Mouse (Mus musculus): ENCODE data around the gene Gm13289. TPM values are rescaled to one million over a fixed set of nuclear protein-coding genes. Genes with fewer than 3 reads are reported as not detected.
"Not testable (repeated sequence)": the region's sequence is repeated elsewhere in the genome, so short reads cannot be mapped to it uniquely, and the experiment has no call there.

Gm13289 gene
- polyA plus RNA-seq, 1 experiment from 2014 or later: not detected

DNA sequence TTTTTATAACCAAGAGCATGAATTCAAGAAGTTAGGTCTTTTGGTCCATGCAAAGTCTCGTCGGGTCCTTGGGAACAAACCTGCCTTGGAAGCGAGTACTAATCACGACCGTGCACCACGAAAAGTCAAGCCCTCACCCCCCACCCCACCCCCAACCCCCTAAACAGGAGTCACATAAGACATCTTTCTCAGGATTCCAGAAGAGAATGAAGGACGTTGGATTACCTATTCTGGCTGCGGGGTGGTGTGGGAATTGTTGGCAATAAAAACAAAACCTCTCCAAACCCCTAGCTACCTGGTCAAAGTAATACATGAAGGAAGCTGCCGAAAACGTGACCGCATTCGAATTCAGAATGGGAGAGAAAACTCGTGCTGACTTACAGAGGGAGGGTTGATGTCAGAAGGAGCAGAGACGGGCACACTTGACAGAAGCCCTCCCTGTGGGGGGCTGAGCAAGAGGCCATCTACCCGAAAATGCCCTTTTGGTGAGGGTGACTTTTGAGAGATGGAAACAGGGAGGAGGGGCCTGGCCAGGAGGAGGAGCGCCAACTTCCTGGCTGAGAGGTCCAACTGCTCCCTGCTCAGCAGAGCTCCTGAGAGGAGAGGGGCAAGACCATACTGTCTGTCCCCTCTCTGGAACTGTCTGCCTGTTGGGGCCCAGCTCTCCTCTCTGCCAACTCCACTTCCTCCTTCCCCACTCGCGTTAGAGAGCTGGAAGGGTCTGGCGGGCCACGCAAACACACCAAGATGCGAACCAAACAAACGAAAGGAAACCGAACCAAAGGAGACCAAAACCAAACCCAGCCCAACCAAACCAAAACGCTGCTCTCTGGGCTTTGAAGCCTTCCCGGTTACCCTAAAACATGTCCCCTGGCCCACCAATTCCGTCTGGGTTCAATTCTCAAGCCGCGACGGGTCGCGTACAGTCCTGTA, 19.9 kb upstream of the Gm13289 start:
- 11% methylated on average over 28 of the region's 31 CpGs for WGBS
- H3K9me3 ChIP-seq (ENCODE audit: control insufficient read depth, low read length); H3K27me3 ChIP-seq (replicated peaks; ENCODE audit: control insufficient read depth, insufficient read depth, low read length): not testable (repeated sequence)

DNA sequence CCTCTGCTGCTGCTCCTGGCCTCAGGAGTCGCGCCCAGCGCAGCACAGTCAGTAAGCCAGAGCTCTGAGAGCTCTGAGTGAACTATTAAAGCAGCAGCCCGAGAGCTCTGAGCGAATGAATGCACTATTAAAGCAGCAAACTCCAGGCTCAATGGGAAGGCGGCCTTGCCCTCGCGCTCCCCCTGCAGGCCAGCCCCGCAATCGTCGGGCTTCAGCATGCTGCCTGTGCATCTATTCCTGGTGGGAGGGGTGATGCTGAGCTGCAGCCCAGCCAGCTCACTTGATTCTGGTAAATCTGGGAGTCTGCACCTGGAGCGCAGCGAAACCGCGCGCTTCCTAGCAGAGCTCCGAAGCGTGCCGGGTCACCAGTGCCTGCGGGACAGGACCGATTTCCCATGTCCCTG, 19.1 kb upstream of the Gm13289 start:
- peak; percentile 100 for ATAC-seq (ENCODE audit: low read depth)
- H3K4me1 ChIP-seq (ENCODE audit: control insufficient read depth, insufficient read depth, low read length); H3K9me3 ChIP-seq (ENCODE audit: control insufficient read depth, low read length); H3K36me3 ChIP-seq (ENCODE audit: control insufficient read depth, insufficient read depth, low read length); H3K27me3 ChIP-seq (replicated peaks; ENCODE audit: control insufficient read depth, insufficient read depth, low read length): not testable (repeated sequence)
- 0% methylated on average over 8 of the region's 21 CpGs for WGBS
- peak overlapping the region; percentile 49 for H3K4me3 ChIP-seq (ENCODE audit: low read depth, low read length)
- peak; percentile 97 for DNase-seq (ENCODE audit: low spot score)
- peak overlapping the region; percentile 75 for H3K9ac ChIP-seq (ENCODE audit: low read depth, low read length)
- H3K4me2 ChIP-seq (ENCODE audit: low read depth, low read length): peak overlapping the region; percentile 68
- peak overlapping the region; percentile 93 for H3K27ac ChIP-seq (replicated peaks; ENCODE audit: low read depth, low read length)

More for the DNA sequence above, 19.9 kb upstream of the Gm13289 start:
- Histone ChIP-seq H3K4me3 (ENCODE audit: low read depth, low read length) (peak overlapping the region; percentile 49), H3K27ac (replicated peaks; ENCODE audit: low read depth, low read length) (peak overlapping the region; percentile 93), H3K4me2 (ENCODE audit: low read depth, low read length) (peak overlapping the region; percentile 68), H3K9ac (ENCODE audit: low read depth, low read length) (peak overlapping the region; percentile 75)
- H3K4me1 ChIP-seq (ENCODE audit: control insufficient read depth, insufficient read depth, low read length); H3K36me3 ChIP-seq (ENCODE audit: control insufficient read depth, insufficient read depth, low read length); ATAC-seq (ENCODE audit: low read depth): not testable (repeated sequence)
- peak; percentile 14 for DNase-seq (ENCODE audit: low spot score)

DNA sequence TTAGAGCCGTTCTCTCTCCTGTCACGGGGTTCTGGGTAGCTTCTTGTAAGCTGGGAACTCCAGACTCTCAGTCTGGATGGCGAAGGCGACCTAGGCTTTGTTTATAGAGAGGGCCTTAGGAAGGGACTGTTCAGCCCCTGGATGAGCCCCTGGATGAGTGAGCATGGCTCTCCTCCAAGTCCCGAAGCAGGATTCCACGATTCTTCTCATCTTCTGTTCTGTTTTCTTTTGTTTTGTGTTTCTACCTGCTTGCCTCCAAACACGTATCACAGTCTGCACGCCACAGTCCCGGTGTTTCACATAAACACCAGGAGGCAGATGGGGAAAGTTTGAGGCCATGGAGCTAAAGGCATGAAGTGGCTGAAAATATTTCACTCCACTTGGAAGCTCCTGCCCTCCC, 18.0 kb upstream of the Gm13289 start:
- H3K4me1 ChIP-seq (ENCODE audit: control insufficient read depth, insufficient read depth, low read length); H3K9me3 ChIP-seq (ENCODE audit: control insufficient read depth, low read length); H3K4me3 ChIP-seq (ENCODE audit: low read depth, low read length); H3K4me2 ChIP-seq (ENCODE audit: low read depth, low read length); H3K9ac ChIP-seq (ENCODE audit: low read depth, low read length); H3K36me3 ChIP-seq (ENCODE audit: control insufficient read depth, insufficient read depth, low read length); ATAC-seq (ENCODE audit: low read depth); H3K27ac ChIP-seq (replicated peaks; ENCODE audit: low read depth, low read length); H3K27me3 ChIP-seq (replicated peaks; ENCODE audit: control insufficient read depth, insufficient read depth, low read length); DNase-seq (ENCODE audit: low spot score): not testable (repeated sequence)
- 89% methylated on average over 7 of the region's 9 CpGs for WGBS

DNA sequence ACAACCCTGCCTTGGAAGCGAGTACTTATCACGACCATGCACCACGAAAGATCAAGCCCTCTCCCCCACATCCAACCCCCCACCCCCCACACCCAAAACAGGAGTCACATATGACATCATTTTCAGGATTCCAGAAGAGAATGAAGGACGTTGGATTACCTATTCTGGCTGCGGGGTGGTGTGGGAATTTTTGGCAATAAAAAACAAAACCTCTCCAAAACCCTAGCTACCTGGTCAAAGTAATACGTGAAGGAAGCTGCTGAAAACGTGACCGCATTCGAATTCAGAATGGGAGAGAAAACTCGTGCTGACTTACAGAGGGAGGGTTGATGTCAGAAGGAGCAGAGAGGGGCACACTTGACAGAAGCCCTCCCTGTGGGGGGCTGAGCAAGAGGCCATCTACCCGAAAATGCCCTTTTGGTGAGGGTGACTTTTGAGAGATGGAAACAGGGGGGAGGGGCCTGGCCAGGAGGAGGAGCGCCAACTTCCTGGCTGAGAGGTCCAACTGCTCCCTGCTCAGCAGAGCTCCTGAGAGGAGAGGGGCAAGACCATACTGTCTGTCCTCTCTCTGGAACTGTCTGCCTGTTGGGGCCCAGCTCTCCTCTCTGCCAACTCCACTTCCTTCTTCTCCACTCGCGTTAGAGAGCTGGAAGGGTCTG, 17.0 kb upstream of the Gm13289 start, which contains the start of gene Gm13283:
Gene Gm13283 (plus strand): TSS at position 510 of the 659 bp plus-strand sequence.
- H3K9me3 ChIP-seq (ENCODE audit: control insufficient read depth, low read length); H3K27me3 ChIP-seq (replicated peaks; ENCODE audit: control insufficient read depth, insufficient read depth, low read length); H3K36me3 ChIP-seq (ENCODE audit: control insufficient read depth, insufficient read depth, low read length); DNase-seq (ENCODE audit: low spot score); ATAC-seq (ENCODE audit: low read depth); H3K4me1 ChIP-seq (ENCODE audit: control insufficient read depth, insufficient read depth, low read length): not testable (repeated sequence)
- Histone ChIP-seq H3K9ac (ENCODE audit: low read depth, low read length) (peak within 1 kb of the TSS; percentile 53; the same call in 1 of the 2 replicates), H3K4me2 (ENCODE audit: low read depth, low read length) (peak within 1 kb of the TSS; percentile 51), H3K4me3 (ENCODE audit: low read depth, low read length) (peak within 1 kb of the TSS; percentile 34), H3K27ac (replicated peaks; ENCODE audit: low read depth, low read length) (peak within 1 kb of the TSS; percentile 39; the same call in 1 of the 2 replicates)
- WGBS: 24% methylated on average over 8 of the region's 14 CpGs

DNA sequence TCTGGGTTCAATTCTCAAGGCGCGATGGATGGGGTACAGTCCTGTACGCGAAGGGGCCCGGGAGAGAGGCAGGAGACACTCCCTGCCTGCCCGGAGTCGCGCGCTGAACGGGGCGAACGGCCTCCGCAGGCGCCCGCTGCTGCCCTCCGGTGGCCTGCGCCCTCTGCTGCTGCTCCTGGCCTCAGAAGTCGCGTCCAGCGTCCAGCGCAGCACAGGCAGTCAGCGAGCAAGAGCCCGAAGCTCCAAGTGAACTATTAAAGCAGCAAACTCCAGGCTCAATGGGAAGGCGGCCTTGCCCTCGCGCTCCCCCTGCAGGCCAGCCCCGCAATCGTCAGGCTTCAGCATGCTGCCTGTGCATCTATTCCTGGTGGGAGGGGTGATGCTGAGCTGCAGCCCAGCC, 16.3 kb upstream of the Gm13289 start:
- WGBS: 0% methylated on average over 10 of the region's 28 CpGs
- DNase-seq (ENCODE audit: low spot score): peak; percentile 92
- H3K4me1 ChIP-seq (ENCODE audit: control insufficient read depth, insufficient read depth, low read length); H3K36me3 ChIP-seq (ENCODE audit: control insufficient read depth, insufficient read depth, low read length); H3K9me3 ChIP-seq (ENCODE audit: control insufficient read depth, low read length); ATAC-seq (ENCODE audit: low read depth); H3K27me3 ChIP-seq (replicated peaks; ENCODE audit: control insufficient read depth, insufficient read depth, low read length): not testable (repeated sequence)
- Histone ChIP-seq H3K27ac (replicated peaks; ENCODE audit: low read depth, low read length) (peak overlapping the region; percentile 39; the same call in 1 of the 2 replicates), H3K4me2 (ENCODE audit: low read depth, low read length) (peak overlapping the region; percentile 51), H3K4me3 (ENCODE audit: low read depth, low read length) (peak overlapping the region; percentile 34), H3K9ac (ENCODE audit: low read depth, low read length) (peak overlapping the region; percentile 53; the same call in 1 of the 2 replicates)

DNA sequence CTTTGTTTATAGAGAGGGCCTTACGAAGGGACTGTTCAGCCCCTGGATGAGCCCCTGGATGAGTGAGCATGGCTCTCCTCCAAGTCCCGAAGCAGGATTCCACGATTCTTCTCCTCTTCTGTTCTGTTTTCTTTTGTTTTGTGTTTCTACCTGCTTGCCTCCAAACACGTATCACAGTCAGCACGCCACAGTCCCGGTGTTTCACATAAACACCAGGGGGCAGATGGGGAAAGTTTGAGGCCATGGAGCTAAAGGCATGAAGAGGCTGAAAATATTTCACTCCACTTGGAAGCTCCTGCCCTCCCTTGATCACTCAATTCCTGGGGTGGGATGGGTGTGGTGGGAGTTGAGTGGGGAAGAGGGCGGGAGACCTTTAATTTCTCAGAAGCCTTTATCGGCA, 14.9 kb upstream of the Gm13289 start:
- H3K9me3 ChIP-seq (ENCODE audit: control insufficient read depth, low read length); H3K4me2 ChIP-seq (ENCODE audit: low read depth, low read length); ATAC-seq (ENCODE audit: low read depth); H3K27ac ChIP-seq (replicated peaks; ENCODE audit: low read depth, low read length); H3K4me3 ChIP-seq (ENCODE audit: low read depth, low read length); H3K27me3 ChIP-seq (replicated peaks; ENCODE audit: control insufficient read depth, insufficient read depth, low read length); H3K4me1 ChIP-seq (ENCODE audit: control insufficient read depth, insufficient read depth, low read length); H3K36me3 ChIP-seq (ENCODE audit: control insufficient read depth, insufficient read depth, low read length); DNase-seq (ENCODE audit: low spot score); H3K9ac ChIP-seq (ENCODE audit: low read depth, low read length): not testable (repeated sequence)
- WGBS: 62% methylated on average over 6 of the region's 8 CpGs

DNA sequence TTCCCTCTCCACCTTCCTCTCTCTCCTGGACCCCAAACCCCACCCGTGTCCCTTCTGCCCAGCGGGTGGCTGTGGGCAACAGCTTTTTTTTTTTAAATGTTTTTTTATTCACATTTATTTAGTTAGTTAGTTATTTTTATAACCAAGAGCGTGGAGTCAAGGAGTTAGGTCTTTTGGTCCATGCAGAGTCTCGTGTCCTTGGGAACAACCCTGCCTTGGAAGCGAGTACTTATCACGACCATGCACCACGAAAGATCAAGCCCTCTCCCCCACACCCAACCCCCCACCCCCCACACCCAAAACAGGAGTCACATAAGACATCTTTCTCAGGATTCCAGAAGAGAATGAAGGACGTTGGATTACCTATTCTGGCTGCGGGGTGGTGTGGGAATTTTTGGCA, 14.4 kb upstream of the Gm13289 start:
- H3K4me1 ChIP-seq (ENCODE audit: control insufficient read depth, insufficient read depth, low read length); H3K27ac ChIP-seq (replicated peaks; ENCODE audit: low read depth, low read length); H3K9me3 ChIP-seq (ENCODE audit: control insufficient read depth, low read length); H3K4me3 ChIP-seq (ENCODE audit: low read depth, low read length); H3K36me3 ChIP-seq (ENCODE audit: control insufficient read depth, insufficient read depth, low read length); H3K9ac ChIP-seq (ENCODE audit: low read depth, low read length); H3K4me2 ChIP-seq (ENCODE audit: low read depth, low read length); DNase-seq (ENCODE audit: low spot score); H3K27me3 ChIP-seq (replicated peaks; ENCODE audit: control insufficient read depth, insufficient read depth, low read length); ATAC-seq (ENCODE audit: low read depth): not testable (repeated sequence)
- 58% methylated on average over 9 of the region's 9 CpGs for WGBS

DNA sequence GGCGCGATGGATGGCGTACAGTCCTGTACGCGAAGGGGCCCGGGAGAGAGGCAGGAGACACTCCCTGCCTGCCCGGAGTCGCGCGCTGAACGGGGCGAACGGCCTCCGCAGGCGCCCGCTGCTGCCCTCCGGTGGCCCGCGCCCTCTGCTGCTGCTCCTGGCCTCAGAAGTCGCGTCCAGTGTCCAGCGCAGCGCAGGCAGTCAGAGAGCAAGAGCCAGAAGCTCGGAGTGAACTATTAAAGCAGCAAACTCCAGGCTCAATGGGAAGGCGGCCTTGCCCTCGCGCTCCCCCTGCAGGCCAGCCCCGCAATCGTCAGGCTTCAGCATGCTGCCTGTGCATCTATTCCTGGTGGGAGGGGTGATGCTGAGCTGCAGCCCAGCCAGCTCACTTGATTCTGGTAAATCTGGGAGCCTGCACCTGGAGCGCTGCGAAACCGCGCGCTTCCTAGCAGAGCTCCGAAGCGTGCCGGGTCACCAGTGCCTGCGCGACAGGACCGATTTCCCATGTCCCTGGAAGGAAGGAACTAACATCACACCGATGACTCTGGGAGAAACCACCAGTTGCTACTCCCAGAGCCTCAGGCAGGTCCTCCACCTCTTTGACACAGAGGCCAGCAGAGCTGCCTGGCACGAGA, 13.2 kb upstream of the Gm13289 start:
- DNase-seq (ENCODE audit: low spot score): peak; percentile 85
- peak overlapping the region; percentile 52; the same call in 1 of the 2 replicates for H3K27ac ChIP-seq (replicated peaks; ENCODE audit: low read depth, low read length)
- peak overlapping the region; percentile 35 for H3K4me3 ChIP-seq (ENCODE audit: low read depth, low read length)
- not testable (repeated sequence) for H3K27me3 ChIP-seq (replicated peaks; ENCODE audit: control insufficient read depth, insufficient read depth, low read length); ATAC-seq (ENCODE audit: low read depth); H3K36me3 ChIP-seq (ENCODE audit: control insufficient read depth, insufficient read depth, low read length); H3K9me3 ChIP-seq (ENCODE audit: control insufficient read depth, low read length); H3K4me1 ChIP-seq (ENCODE audit: control insufficient read depth, insufficient read depth, low read length)
- peak overlapping the region; percentile 49 for H3K4me2 ChIP-seq (ENCODE audit: low read depth, low read length)
- peak overlapping the region; percentile 53; the same call in 1 of the 2 replicates for H3K9ac ChIP-seq (ENCODE audit: low read depth, low read length)
- WGBS: 6% methylated on average over 12 of the region's 42 CpGs
